Mouse (Mus musculus): ENCODE data around the gene Pigm. TPM values are rescaled to one million over a fixed set of nuclear protein-coding genes. Genes with fewer than 3 reads are reported as not detected.

The Pigm gene
- total RNA-seq (2021): 10 to 100 TPM; 11.2 to 13.2 TPM
- long read RNA-seq, experiment 1, full-length matches to known transcripts: 9 of 9 reads
- long read RNA-seq, experiment 1, partial matches to known transcripts: 0 of 9 reads
- long read RNA-seq, experiment 1, other reads (novel, unspliced or antisense): 0 of 9 reads
- long read RNA-seq, experiment 2, full-length matches to known transcripts: 3 of 3 reads
- long read RNA-seq, experiment 2, partial matches to known transcripts: 0 of 3 reads
- long read RNA-seq, experiment 2, other reads (novel, unspliced or antisense): 0 of 3 reads

- peak; percentile 98 to 99 for DNase-seq
Observed at GRCm38 (mm10) chr1:172376198-172376667, at the start of gene Pigm. Gene Pigm (plus strand): TSS chr1:172376546.

GRCm38 (mm10) chr1:172326684-172327083 lies 49.7 kb upstream of the Pigm start:
- no peak for DNase-seq

DNA sequence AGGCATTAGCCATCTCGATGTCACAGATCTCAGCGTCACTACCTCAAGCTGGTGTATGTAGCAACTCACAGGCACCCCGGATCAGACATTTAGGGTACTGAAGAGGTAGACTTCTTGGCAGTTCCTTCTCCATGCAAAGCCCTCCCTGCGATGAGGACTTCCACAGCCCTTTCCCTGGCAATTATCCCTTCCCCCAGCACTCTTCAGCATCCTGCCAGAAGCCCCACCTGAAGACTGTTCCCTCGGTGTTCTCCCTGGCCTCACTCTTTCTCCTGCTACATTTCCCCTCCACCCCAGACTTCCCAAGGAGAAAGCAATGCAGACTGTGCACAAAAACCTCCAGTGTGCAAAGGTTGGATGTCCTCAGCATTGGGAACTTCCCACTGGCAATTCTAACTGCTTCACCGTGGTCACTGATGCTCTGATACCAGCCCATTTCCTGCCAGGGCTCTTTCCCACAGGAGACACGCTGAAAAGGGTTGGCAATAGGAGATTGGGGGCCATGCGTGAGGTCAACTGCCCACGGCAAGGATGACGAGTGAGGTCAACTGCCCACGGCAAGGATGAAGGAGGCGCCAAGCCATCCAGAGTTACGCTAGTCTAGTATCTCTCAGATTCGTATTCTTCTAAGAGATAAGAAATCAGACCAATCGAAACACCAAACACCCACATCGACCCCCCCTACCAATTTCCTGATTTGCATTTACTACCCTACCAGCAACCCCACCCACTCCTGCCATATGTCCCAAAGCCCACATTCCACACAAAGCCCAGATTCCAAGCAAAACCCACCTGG lies 48.9 kb upstream of the Pigm start:
- no peak for DNase-seq

GRCm38 (mm10) chr1:172328041-172328440 lies 48.3 kb upstream of the Pigm start:
- no peak for DNase-seq

GRCm38 (mm10) chr1:172328461-172328860 lies 47.9 kb upstream of the Pigm start:
- DNase-seq: no peak

DNA sequence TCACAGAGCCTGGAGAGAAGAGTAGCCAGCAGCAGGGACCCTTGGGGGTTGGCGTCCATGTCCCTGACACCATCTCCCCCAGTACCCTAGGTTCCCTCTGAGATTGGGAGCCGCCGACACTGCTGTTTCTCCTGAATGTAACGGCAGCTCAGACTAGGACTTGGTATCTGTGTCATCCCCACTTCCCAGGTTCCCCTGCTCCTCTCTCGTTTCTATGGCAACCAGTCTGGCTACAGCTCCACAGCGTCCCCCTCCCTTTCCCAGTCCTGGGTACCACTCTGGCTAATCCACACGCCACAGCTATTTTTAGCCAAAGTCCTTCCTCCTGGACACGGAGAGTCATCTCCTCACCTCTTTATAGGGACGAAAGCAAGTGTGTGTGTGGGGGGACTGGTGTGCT lies 47.2 kb upstream of the Pigm start, which contains the start of gene Kcnj9:
Kcnj9 (minus strand) TSS at position 188 of the 400 bp plus-strand sequence.
- no peak for DNase-seq

DNA sequence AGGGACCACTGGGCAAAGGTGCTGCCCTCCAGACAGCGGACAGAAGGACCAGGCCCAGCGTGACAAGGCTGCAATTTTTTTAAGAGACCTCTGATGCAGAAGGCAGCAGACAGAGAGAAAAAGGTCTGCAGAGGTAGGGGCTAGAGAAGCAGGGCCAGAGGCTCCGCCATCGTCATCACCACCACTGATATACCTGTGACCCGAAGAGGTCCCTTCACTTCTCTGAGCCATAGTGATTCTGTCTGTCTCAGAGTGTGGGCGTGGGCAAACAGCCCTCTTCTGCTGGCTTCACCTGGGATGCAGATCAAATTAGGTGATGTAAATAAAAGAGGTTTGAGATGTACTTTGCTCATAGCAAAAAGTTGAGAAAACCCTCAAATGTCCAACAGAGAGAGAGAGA lies 46.7 kb upstream of the Pigm start:
- no peak for DNase-seq

- DNase-seq: no peak
Observed at GRCm38 (mm10) chr1:172331422-172331947, 44.9 kb upstream of the Pigm start.

DNA sequence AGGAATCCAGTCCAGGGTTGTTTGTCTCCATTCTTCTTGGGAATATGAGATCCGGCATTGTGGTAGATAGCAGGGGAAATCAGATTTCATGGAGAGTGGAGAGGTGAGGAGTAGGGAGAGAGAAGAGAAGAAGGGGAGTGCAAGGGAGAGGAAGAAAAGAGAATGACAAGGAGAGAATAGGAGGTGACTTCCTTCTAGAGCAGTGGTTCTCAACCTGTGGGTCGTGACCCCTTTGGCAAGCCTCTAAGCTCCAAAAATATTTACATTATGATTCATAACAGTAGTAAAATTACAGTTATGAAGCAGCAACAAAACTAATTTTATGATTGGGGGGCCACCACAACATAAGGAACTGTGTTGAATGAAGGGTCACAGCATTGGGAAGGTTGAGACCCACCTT lies 43.4 kb upstream of the Pigm start:
- DNase-seq: no peak

- DNase-seq: no peak
Observed at GRCm38 (mm10) chr1:172333512-172333911, 42.8 kb upstream of the Pigm start.

- DNase-seq: no peak
Observed at GRCm38 (mm10) chr1:172335804-172336203, 40.5 kb upstream of the Pigm start.

DNA sequence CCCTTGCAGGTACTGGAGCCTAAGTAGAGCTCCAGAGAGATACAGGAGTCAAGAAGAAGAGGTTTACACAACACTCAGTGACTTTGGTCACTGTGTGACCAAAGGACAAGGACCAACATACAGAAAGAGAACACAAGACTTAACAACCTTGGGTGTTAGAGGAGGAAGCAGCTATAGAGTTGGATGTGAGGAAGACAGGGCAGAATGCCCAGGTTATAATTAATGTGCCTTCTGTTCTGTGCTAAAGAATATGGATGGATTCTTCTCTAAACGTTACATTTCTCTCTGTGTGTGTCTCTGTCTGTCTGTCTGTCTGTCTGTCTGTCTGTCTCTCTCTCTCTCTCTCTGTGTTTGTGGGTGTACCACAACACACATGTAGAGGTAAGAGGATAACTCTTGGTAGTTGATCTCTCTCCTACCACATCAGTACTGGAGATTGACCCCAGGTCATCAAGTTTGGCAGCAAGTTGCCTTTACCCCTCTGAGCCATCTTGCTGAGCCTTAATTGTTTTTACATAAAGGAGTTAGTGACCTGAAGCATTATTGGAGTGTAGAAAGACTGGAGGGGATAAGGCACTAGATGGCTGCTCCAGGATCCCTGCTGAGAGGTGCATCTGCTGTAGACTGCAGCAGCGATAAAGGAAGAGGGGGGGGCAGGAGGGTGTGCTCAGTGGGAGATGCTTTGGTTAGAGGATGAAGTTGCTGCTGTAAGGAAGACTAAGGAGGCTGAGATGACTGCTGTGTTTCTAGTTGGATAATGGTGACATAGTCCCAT lies 38.7 kb upstream of the Pigm start:
- no peak for DNase-seq

- peak; percentile 85 to 89 for DNase-seq
Observed at GRCm38 (mm10) chr1:172340729-172341321, 35.5 kb upstream of the Pigm start, which contains the start of gene Kcnj10. Gene Kcnj10 (plus strand): TSS chr1:172341210.

- no peak for DNase-seq
Observed at GRCm38 (mm10) chr1:172341386-172341785, 35.0 kb upstream of the Pigm start.

DNA sequence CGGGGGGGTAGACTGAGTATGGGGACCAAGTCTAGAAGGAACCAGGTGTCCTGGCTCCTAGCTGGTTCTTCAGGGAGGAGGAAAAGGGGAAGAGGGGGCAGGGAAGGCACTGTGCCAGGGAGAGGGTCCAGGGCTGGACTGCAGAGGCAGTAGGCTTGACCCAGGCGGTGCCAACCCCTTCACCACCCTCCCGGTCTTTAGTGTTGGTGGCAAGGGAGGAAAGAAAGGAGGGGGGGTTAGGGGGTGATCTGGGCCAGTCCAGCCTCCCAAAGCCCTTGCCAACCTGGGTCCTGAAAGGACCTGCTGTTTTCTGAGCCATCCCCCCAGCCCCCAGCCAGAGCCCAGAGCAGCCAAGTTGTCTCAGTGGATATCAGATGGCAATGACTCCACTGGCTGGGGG lies 33.6 kb upstream of the Pigm start:
- no peak for DNase-seq

DNA sequence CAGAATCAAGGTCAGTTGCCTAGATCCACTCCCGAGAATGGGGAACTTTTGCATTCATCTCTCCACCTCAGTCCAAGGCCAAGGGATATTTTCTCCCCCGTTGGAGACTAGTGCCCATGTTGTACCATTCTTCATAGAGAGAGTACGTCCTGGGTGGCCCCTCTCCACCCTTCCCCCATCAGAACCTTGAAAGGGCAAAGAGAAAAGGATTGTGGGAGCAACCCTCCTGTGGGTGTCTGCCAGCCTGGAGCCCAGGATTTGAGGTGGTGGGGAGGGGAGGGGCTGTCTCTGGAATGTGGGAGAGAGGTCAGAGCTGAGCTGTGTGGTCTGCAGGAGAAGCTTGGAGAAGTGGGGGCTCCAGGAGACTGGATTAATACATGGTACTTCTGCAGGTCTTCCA lies 32.4 kb upstream of the Pigm start:
- DNase-seq: no peak

DNA sequence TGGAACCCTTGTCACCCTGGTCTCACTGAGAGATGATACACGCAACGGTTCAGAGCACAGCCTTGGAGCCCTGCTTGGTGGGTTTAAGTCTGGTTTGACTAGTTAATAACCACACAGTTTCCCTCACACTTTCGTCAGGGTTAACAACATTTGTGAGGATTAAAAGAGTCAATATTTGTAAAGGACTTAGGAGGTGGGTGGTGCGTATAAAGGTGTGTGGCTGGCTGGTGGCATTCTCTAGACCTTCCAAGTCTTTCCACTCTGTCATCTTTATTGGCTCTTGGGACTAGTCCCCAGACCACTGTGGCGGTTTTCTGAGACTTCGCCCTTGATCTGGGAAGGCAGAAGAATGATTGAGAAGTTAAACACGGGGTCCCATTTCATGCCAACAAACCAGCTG lies 31.5 kb upstream of the Pigm start:
- DNase-seq: no peak

DNA sequence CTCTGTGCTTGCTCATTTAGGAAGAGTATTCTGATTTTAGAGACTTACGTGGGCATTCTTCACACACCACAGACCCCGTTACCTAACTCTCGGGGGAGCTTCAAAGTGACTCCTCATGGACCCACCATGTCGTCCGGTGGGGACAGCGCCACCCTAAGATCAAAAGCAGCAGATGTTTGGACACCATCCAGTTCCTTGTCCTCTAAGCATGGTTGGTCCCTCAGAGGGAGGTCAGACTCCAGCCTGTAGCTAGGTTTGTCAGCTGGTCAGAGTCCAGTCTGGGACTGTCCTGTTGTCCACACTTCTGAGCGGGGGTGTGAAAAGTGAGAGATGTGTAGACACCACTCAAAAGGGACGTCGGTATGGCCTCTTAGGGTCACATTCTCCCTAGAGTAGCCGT lies 29.6 kb upstream of the Pigm start:
- no peak for DNase-seq

DNA sequence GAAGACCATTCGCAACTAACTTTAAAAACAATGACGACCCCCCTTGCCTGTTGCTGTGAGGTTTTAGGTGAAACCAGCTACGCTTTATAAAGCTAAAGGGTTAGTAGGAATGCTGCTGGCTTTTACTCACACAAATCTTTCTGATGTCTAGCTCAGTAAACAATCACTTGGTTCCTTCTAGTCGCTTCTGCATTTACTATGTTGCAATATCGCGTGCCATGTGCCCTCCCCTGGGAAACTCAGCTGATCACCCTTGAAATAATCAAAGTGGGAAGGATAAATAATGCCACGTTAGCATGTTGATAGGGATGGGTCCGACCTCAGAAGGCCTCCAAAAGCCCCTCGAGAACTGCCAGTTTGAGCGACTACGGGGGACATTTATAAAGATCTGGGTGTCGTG lies 29.0 kb upstream of the Pigm start:
- DNase-seq: no peak

GRCm38 (mm10) chr1:172349504-172349903 lies 26.8 kb upstream of the Pigm start:
- DNase-seq: no peak

GRCm38 (mm10) chr1:172349916-172350812 lies 26.2 kb upstream of the Pigm start:
- no peak for DNase-seq

Measured in adrenal gland, postnatal 36 days (tissue).